8 mouse cellular contexts compared by ENCODE assay signal in the genomic region with DNA sequence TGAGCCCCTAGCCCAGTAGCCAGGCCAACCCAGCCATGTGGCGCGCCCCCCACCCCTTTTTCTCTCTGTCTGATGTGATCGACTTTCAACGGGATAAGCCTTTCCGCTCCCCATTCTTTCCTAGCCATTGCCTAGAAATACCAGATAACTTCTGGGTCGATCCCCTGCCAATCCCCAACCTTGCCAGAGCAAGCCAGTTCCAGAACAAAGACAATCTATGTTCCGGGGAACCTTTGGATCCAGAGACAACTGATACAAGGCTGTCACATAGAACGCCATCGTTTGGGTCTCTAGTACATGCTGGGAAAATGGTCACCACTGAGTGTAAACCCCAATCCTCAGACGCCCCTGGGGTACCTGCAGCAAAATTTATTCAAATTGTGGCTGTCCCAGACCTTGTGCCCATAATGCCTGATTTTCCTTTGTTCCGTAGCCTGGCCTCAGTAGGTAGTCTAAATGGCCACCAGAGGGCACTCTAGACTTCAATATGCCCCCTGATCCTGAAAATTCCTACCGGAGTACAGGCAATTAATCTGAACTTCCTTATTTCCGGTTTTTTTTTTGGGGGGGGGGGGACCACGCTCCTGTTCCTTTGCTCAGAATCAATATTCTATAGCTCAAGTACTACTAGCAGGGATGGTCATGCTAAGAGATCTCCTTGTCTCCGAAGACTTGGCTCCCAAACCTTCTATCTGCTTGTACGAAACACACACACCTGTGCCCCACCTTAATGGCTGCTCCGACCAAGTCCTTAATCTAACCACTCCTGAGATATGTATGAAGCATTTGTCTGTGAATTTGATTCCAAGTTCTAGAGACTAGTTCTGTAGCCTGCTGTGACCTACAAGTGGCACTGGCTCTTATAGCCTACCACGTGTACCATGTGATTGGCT.
DNase-seq lines count a peak whose midpoint lies in the region; ATAC-seq lines count a peak whose summit lies in the region.

No protein-coding gene starts in this region.

- no peaks in the 10 kb centered on the region for H3K36me3 ChIP-seq in forebrain, embryonic 12.5 days (replicated peaks)
- H3K36me3 ChIP-seq in neural tube, embryonic 12.5 days = no peaks in the 10 kb centered on the region

- peak; percentile 65 for ATAC-seq in forebrain, embryonic 12.5 days (ENCODE audit: low FRiP score)
- ATAC-seq in neural tube, embryonic 12.5 days (ENCODE audit: low FRiP score, low read depth) = peak; percentile 65; the same call in 1 of the 2 replicates

- H3K9ac ChIP-seq in forebrain, embryonic 12.5 days = no peak overlapping the region
- no peak overlapping the region for H3K9ac ChIP-seq in neural tube, embryonic 12.5 days

- DNase-seq in adrenal gland, adult 2 months = peak; percentile 33
- DNase-seq in adrenal gland, postnatal 4 days (ENCODE audit: low spot score in 2 of 2) = no peak
- peak; percentile 44 for DNase-seq in right cerebral cortex, adult 18-20 months
- no peak for DNase-seq in right cerebral cortex, postnatal 36 days (ENCODE audit: low spot score in 2 of 2)
- DNase-seq in kidney, postnatal 36 days = peak; percentile 36 to 49
- DNase-seq in gastrocnemius, postnatal 25 days = no peak

- no peak overlapping the region for H3K4me2 ChIP-seq in forebrain, embryonic 12.5 days
- H3K4me2 ChIP-seq in neural tube, embryonic 12.5 days (replicated peaks) = no peak overlapping the region

- no peaks in the 10 kb centered on the region for H3K27me3 ChIP-seq in forebrain, embryonic 12.5 days
- H3K27me3 ChIP-seq in neural tube, embryonic 12.5 days (replicated peaks) = no peaks in the 10 kb centered on the region

- no peak overlapping the region for H3K27ac ChIP-seq in forebrain, embryonic 12.5 days
- H3K27ac ChIP-seq in neural tube, embryonic 12.5 days = no peak overlapping the region

- H3K4me1 ChIP-seq in forebrain, embryonic 12.5 days = no peaks in the 10 kb centered on the region
- H3K4me1 ChIP-seq in neural tube, embryonic 12.5 days = no peaks in the 10 kb centered on the region

- 57% methylated on average over 18 of the region's 18 CpGs for WGBS in forebrain, embryonic 12.5 days
- WGBS in neural tube, embryonic 12.5 days = 60% methylated on average over 18 of the region's 18 CpGs

- H3K4me3 ChIP-seq in forebrain, embryonic 12.5 days (replicated peaks) = no peak overlapping the region
- no peak overlapping the region for H3K4me3 ChIP-seq in neural tube, embryonic 12.5 days

- H3K9me3 ChIP-seq in forebrain, embryonic 12.5 days = no peaks in the 10 kb centered on the region
- no peaks in the 10 kb centered on the region for H3K9me3 ChIP-seq in neural tube, embryonic 12.5 days

Comparison
In these comparisons a context has a peak if more than half of its experiments do, and no peak if none do; other contexts are left out.
1. DNase-seq: peak in adrenal gland, adult 2 months (single experiment), right cerebral cortex, adult 18-20 months (single experiment) and kidney, postnatal 36 days (2 of 2); none in adrenal gland, postnatal 4 days (0 of 2), right cerebral cortex, postnatal 36 days (0 of 2) and gastrocnemius, postnatal 25 days (single experiment).